Mouse (Mus musculus) heart, adult 2 months (tissue): Measurements from ENCODE around the gene Dusp2. TPM values are rescaled to one million over a fixed set of nuclear protein-coding genes. Genes with fewer than 3 reads are reported as not detected.

Experiments used
- DNase-seq, 2 experiments: peaks; one replicate each; pipeline ENCODE4 v3.0.0; 2021
- H3K27ac ChIP-seq: fragments of 200-600 bp; 2 replicates; pipeline ENCODE4 v1.8.1; 2022
- H3K27me3 ChIP-seq: fragments of 200-500 bp; 2 replicates; pipeline ENCODE4 v1.6.1; 2012; ENCODE audit warnings: mild to moderate bottlenecking, low read length, inconsistent platforms, mixed read lengths; ENCODE audit not compliant: control insufficient read depth, insufficient read depth
- H3K36me3 ChIP-seq: fragments of 200-500 bp; 2 replicates; pipeline ENCODE4 v1.6.1; 2012; ENCODE audit warnings: low read length, inconsistent platforms; ENCODE audit not compliant: control insufficient read depth, insufficient read depth
- H3K4me1 ChIP-seq: fragments of 200-500 bp; 2 replicates; pipeline ENCODE4 v1.6.1; 2011; ENCODE audit warnings: low read length; ENCODE audit not compliant: control insufficient read depth, insufficient read depth
- H3K4me3 ChIP-seq: fragments of 200-600 bp; 2 replicates; pipeline ENCODE4 v1.8.1; 2022
- H3K79me2 ChIP-seq: fragments of 200-500 bp; replicated peaks from 2 replicates; pipeline ENCODE4 v1.6.1; 2012; ENCODE audit warnings: mild to moderate bottlenecking, inconsistent platforms, low read length, moderate library complexity, mixed read lengths; ENCODE audit not compliant: control insufficient read depth, insufficient read depth
- H3K9ac ChIP-seq: fragments of 200-500 bp; 2 replicates; pipeline ENCODE4 v1.6.1; 2012; ENCODE audit warnings: low read depth, mild to moderate bottlenecking, control low read depth, inconsistent platforms, low read length, mixed read lengths
- CTCF ChIP-seq: fragments of 200-600 bp; IDR thresholded peaks from 2 replicates; pipeline ENCODE4 v1.8.1; 2022; ENCODE audit warnings: antibody characterized with exemption, mild to moderate bottlenecking, moderate library complexity
- EP300 ChIP-seq: fragments of 200-500 bp; IDR thresholded peaks from 2 replicates; pipeline ENCODE4 v1.6.1; 2011; ENCODE audit warnings: low read depth, low read length, control low read depth; ENCODE audit not compliant: insufficient read depth
- POLR2A ChIP-seq: fragments of 200-500 bp; IDR thresholded peaks from 2 replicates; pipeline ENCODE4 v1.6.1; 2011; ENCODE audit warnings: mild to moderate bottlenecking, low read depth, low read length, control low read depth; ENCODE audit not compliant: insufficient read depth
- WGBS: fragments of 180-500 bp; shearing (Covaris S2); methylation state at CpG from one replicate; pipeline ENCODE4 v1.1.7; 2018; 5-methylcytosine and 5-hydroxymethylcytosine counted together
- intact Hi-C: fragments of 180-260 bp; cut with DNase I; formaldehyde crosslinking; loops from one replicate; pipeline ENCODE4 v1.15.1; 2025
- long read RNA-seq: library from polyadenylated mRNA; stranded (forward); transcript quantifications from one replicate; pipeline ENCODE4 v2.0.0, GENCODE M21; 2021
- polyA plus RNA-seq: library from polyadenylated mRNA; depleted of rRNA; stranded (reverse); fragments of >200 nt; gene quantifications from 2 replicates; pipeline ENCODE4 v1.2.3, GENCODE M21; 2012; rRNA removed
- total RNA-seq, 2 experiments: library from RNA; stranded (reverse); gene quantifications; 2 replicates each; pipeline ENCODE4 v1.2.3; 2021

Gene Dusp2
- total RNA-seq (under 1 TPM; 0.44 to 0.45 TPM), polyA plus RNA-seq (0.97 and 1.1 TPM in 2 replicates)
- long read RNA-seq = 0 reads

DNA sequence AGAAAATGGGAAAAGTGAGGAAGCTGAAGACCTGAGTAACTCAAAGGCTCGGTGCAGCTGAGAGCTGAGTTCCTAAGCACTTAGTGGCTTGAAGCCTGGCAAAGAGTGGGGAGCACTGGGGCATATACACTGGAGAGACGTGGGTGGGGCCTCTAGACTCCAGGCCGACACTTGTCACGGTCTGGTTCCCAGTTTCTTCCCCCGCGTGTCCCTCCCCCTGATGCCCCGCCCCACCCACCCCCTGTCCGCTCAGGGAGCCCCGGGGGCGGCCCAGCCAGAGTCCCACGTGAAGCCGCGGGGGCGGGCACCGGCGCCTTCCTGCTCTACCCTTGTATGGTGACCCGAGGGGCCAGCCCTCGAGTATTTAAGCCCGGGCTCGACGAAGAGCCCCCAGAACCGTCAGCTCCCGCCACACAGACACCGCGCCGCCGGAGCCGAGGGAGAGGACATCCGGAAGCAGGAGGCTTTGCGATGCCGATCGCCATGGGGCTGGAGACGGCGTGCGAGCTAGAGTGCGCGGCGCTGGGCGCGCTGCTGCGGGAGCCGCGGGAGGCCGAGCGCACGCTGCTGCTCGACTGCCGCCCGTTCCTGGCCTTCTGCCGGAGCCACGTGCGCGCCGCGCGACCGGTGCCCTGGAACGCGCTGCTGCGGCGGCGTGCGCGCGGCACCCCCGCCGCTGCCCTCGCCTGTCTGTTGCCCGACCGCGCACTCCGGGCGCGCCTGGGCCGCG is at the start of gene Dusp2:
Dusp2 (plus strand) TSS at position 393 of the 730 bp plus-strand sequence.
- peak within 1 kb of the TSS; percentile 28; the same call in 1 of the 2 replicates for H3K27ac ChIP-seq
- WGBS = 1% methylated on average over 68 of the region's 76 CpGs
- peak; percentile 85 to 91 for DNase-seq
- no peaks in the 10 kb centered on the region for H3K27me3 ChIP-seq
- H3K9ac ChIP-seq = peak within 1 kb of the TSS; percentile 59
- H3K36me3 ChIP-seq = no peaks in the 10 kb centered on the region
- no peaks in the 10 kb centered on the region; the same call in 1 of the 2 replicates for H3K4me1 ChIP-seq
- peak within 1 kb of the TSS; percentile 69 for H3K4me3 ChIP-seq
- intact Hi-C loops = loop anchor here (5.0 kb wide), 1 partner anchor 89 kb away; the partner anchor contains the start of genes Ciao1 and Tmem127
- H3K79me2 ChIP-seq = no peaks in the 10 kb centered on the region
- TF ChIP-seq CTCF (no peak), POLR2A (peak; percentile 79), EP300 (0 out of 2 replicates have a peak, but pooled peaks have one; percentile 8)

DNA sequence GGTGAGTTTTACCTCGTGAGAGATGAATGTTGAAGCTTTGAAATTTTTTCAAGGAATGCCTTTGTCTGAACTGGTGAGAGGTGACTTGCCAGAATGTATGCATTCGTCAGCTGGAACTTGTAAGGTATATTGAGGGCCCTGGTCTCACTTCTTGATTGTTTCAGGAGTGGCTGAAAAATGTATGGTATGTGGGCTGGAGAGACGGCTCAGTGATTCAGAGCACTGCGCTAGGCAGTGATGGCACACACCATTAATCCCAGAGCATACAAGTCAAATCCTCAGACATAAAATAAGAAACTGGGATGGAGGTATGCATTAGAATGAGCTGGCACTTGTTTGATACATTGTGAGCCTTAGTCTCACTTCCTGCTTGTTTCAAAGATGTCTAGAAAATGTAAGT is 43.7 kb upstream of the Dusp2 start:
- Histone ChIP-seq H3K4me3 (no peak overlapping the region), H3K9ac (no peak overlapping the region), H3K27me3 (no peaks in the 10 kb centered on the region), H3K79me2 (no peaks in the 10 kb centered on the region), H3K36me3 (peaks cover 21% of the 10 kb centered on the region), H3K4me1 (no peaks in the 10 kb centered on the region), H3K27ac (no peak overlapping the region)
- 81% methylated on average over 4 of the region's 4 CpGs for WGBS
- DNase-seq = no peak
- intact Hi-C loops = no loop called here
- TF ChIP-seq EP300 = no peak
- TF ChIP-seq CTCF = no peak
- TF ChIP-seq POLR2A = no peak

DNA sequence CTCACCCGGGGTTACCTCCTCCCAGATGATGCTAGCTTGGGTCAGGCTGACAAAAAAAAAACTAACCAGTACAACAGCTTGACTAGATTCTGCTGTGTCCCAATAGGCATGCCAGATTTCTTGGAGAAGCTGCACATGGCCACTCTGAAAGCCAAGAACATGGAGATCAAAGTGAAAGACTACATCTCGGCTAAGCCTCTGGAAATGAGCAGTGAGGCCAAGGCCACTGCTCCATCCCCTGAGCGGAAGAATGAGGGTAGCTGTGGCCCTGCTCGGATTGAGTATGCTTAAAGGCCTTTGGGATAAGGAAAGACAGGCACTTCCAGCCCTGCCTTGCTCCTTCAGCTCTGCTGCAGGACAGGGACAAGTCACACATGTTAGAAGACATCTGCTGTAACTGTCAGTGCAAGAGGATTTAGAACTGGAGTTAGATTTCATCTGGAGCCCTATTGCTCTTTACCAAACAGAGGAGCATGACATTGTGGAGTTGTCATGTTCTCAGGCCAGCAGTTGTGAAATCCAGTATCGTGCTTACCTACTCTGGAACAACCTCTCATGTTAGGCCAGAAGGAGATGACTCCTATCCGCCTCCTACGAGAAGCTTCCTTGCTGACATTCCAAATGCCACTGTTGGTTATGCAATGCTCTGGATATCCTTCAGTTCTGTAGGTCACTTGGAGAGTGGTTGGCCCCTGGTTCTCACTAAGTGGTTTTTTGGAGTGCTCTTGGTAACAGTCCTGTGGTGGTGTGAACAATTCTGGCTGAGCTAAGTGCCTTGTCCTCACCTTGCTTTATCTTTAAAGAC is 38.8 kb upstream of the Dusp2 start:
- H3K27ac ChIP-seq = no peak overlapping the region; the same call in 1 of the 2 replicates
- WGBS = 78% methylated on average over 7 of the region's 7 CpGs
- H3K27me3 ChIP-seq = no peaks in the 10 kb centered on the region
- intact Hi-C loops = no loop called here
- peaks cover 20% of the 10 kb centered on the region for H3K36me3 ChIP-seq
- no peak overlapping the region for H3K4me3 ChIP-seq
- no peaks in the 10 kb centered on the region for H3K79me2 ChIP-seq
- H3K9ac ChIP-seq = no peak overlapping the region
- DNase-seq = peak in 1 of 2 experiments; percentile 27
- TF ChIP-seq EP300 (0 out of 2 replicates have a peak, but pooled peaks have one; percentile 35), POLR2A (no peak)
- H3K4me1 ChIP-seq = no peaks in the 10 kb centered on the region

DNA sequence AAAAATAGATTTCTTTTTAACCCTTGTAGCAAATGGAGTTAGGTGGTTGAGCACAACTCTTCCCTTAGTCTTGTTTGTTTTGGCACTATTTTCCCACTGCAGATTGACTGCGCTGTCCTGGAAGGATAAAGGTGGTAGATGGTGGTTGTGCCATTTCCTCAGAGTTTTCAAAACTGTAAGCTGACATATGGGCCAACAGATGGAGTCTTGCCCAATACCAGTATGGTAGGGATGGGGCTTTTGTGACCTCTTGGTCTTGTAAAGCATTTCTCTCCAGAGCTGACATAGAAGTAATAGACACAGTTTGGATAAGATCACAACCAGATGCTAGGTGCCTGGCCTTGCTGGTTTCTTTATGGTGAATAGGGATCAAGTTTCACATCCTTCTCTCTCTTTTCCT is 37.9 kb upstream of the Dusp2 start:
- H3K4me1 ChIP-seq = no peaks in the 10 kb centered on the region
- no peak for TF ChIP-seq CTCF
- no peak for TF ChIP-seq EP300
- no peak for TF ChIP-seq POLR2A
- no peaks in the 10 kb centered on the region for H3K27me3 ChIP-seq
- H3K36me3 ChIP-seq = peaks cover 20% of the 10 kb centered on the region
- H3K27ac ChIP-seq = no peak overlapping the region
- WGBS = 86% methylated on average over 1 of the region's 1 CpGs
- H3K4me3 ChIP-seq = no peak overlapping the region
- no peak for DNase-seq
- no peak overlapping the region for H3K9ac ChIP-seq
- intact Hi-C loops = no loop called here
- no peaks in the 10 kb centered on the region for H3K79me2 ChIP-seq

DNA sequence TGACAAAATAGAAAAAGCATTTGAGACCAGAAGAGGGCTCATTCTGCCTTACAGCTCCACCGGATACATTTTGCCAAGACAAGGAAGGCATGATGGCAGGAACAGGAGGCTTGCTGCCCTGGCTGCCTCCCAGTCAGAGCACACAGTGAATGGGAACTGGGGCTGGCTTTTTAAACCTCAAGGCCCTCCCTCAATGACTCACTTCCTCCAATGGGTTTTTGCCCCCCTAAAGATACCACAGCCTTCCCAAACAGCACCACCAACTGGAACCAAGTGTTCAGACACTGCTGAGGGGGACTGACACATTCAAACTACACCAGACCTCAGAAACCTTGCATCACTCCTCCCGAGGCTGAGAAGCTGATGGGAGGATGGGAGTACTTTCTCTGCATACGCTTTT is 35.3 kb upstream of the Dusp2 start:
- Histone ChIP-seq H3K36me3 (peaks cover 10% of the 10 kb centered on the region), H3K27ac (no peak overlapping the region), H3K4me3 (no peak overlapping the region), H3K79me2 (no peaks in the 10 kb centered on the region), H3K9ac (no peak overlapping the region), H3K27me3 (no peaks in the 10 kb centered on the region), H3K4me1 (no peaks in the 10 kb centered on the region)
- no peak for DNase-seq
- intact Hi-C loops = no loop called here
- WGBS = 64% methylated on average over 3 of the region's 3 CpGs
- no peak for TF ChIP-seq CTCF
- no peak for TF ChIP-seq EP300
- no peak for TF ChIP-seq POLR2A
